Mouse (Mus musculus) embryo, embryonic 10 days (tissue): ENCODE data around the gene Rprd2.
"Not testable (repeated sequence)": the region's sequence is repeated elsewhere in the genome, so short reads cannot be mapped to it uniquely, and the experiment has no call there.

Experiments used
- DNase-seq: peaks from one replicate; pipeline ENCODE4 v3.0.0-alpha.2; 2015; ENCODE audit warnings: low spot score

Gene Rprd2

DNA sequence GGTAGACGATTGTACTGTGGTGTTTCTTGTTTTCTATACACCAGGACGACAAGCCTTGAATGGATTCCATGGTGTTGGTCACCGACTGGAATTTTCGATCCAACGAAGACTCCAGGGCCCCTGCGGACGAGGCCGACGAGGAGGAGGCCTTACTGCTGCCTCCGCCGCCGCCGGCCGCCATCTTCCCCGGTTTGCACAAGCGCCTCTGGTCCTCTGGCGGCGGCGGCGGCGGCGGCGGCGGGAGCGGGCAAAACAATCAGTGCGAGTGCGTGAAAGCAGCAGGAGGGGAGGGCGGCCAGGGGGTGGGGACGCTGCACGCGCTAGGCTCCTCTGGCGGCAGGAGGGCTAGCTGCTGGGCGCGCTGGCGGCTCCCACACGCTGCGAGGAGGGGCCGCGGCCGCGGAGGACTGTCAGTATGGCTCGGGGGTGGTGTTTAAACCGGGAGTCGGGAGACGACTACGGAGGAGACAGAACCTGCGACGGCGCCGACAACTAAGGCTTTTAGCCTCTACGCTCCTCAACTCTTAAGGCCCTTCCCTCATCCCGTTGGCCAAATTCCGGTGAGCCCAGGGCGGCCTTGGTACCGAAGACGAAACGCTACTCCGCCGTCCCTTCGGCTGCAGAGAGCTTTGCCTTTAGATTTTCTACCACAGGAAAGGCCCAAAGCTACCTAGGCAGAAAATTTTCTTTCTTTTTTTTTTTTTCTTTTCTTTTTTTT lies at the start of gene Rprd2:
Rprd2 (minus strand) TSS at position 293 of the 718 bp plus-strand sequence.
- DNase-seq, result peak; percentile 78

DNA sequence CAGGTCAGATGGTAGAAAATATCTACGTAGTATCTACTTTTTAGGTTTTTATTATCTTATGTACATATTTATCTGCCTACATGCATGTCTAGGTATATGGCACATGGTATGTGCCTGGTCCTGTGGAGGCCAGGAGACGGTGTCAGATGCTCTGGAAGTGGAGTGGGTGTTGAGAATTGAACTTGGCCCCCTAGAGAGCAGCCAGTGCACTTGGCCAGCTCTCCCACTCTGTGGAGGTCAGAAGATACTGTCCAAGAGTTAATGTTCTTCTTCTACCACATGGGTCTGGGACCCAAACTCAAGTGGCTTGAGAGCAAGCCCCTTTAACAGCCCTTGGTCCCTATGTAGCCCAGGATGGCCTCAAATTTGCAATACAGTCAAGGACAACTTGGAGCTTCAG lies 48.7 kb upstream of the Rprd2 start:
- DNase-seq, result no peak

GRCm38 (mm10) chr3:95866071-95866470 lies 47.4 kb upstream of the Rprd2 start:
- DNase-seq, result no peak

- no peak for DNase-seq
These were observed 46.9 kb upstream of the Rprd2 start for GRCm38 (mm10) chr3:95865571-95865970.

GRCm38 (mm10) chr3:95865050-95865449 lies 46.4 kb upstream of the Rprd2 start:
- no peak for DNase-seq

- DNase-seq, result no peak
These were observed 44.9 kb upstream of the Rprd2 start for GRCm38 (mm10) chr3:95863578-95863977.

- DNase-seq, result peak; percentile 84
These were observed 43.1 kb upstream of the Rprd2 start for GRCm38 (mm10) chr3:95861796-95862195.

DNA sequence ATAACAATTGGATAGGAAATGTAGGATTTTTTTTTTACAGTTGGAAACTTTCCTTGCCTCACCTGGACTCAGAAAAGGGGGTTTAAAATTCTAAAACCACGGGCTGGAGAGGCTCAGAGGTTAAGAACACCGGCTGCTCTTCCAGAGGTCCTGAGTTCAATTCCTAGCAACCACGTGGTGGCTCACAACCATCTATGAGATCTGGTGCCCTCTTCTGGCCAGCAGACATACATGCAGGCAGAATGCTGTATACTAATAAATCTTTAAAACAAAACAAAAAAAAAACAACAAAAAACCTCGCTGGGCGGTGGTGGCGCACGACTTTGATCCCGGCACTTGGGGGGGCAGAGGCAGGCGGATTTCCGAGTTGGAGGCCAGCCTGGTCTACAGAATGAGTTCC lies 42.6 kb upstream of the Rprd2 start:
- DNase-seq, result peak; percentile 16

DNA sequence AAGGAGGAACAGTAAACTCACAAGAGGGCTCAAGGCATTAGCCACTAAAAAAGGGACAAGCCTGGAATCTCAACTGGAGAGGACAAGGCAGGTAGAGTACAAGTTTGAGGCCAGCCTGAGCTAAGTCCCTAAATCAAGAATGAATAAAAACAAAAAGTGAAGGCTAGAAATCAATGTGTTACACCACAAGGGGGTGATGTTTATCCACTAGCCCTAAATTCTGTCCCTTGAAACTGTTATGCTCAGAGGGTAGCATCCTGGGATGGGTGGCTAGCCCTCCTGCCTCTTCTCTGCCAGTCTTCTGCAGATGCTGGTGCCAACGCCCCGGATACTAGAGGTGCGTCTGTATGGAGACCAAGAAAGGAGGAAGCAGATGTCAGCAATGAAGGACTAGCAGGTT lies 41.7 kb upstream of the Rprd2 start:
- DNase-seq, result peak; percentile 20

- not testable (repeated sequence) for DNase-seq
These were observed 39.6 kb upstream of the Rprd2 start for GRCm38 (mm10) chr3:95858278-95858677.

DNA sequence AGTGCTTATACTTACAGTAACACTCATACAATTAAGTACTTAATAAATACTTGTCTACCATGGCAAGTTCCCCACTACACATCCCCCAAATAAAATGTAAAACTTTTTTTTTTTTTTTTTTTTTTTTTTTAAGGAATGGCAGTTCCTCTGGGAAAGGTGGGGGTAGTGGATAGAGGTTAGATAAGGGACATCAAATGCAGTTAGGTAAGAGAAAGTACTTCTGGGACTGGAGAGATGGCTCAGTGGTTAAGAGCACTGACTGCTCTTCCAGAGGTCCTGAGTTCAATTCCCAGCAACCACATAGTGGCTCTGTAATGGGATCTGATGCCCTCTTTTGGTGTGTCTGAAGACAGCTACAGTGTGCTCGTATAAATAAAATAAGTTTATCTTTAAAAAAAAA lies 38.4 kb upstream of the Rprd2 start:
- not testable (repeated sequence) for DNase-seq

GRCm38 (mm10) chr3:95856115-95856514 lies 37.5 kb upstream of the Rprd2 start:
- peak; percentile 30 for DNase-seq

DNA sequence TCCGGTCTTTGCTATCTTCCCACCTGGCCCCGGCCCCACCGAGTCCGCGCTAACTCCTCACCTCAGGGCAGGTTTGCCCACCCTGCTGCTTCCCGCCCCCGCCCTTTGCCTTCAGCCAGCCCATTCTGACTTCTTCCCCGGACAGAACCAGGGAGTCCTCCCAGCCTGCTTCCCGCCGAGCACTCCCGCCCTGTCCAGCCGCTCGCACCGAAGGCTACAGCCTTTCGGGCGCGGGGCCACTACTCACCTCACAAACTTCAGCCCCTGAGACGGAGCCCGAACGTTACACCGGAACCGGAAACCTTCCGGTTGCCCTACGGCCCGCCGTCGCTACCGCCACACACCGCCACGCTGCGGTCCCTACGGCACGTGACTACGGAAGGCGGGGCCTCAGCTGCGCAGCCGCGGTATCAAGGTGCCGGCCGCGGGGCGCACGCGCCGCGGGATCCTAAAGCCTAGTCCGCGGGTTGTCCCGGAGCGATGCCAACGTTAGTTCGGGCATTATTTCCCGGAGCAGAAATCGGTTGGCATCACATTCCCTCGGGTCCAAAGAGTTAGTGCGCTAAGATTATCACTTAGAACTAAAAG lies 36.9 kb upstream of the Rprd2 start, which contains the start of gene Prpf3:
Prpf3 (minus strand) TSS at position 384 of the 588 bp plus-strand sequence.
- DNase-seq, result peak; percentile 98

GRCm38 (mm10) chr3:95851317-95851716 lies 32.7 kb upstream of the Rprd2 start:
- no peak for DNase-seq

DNA sequence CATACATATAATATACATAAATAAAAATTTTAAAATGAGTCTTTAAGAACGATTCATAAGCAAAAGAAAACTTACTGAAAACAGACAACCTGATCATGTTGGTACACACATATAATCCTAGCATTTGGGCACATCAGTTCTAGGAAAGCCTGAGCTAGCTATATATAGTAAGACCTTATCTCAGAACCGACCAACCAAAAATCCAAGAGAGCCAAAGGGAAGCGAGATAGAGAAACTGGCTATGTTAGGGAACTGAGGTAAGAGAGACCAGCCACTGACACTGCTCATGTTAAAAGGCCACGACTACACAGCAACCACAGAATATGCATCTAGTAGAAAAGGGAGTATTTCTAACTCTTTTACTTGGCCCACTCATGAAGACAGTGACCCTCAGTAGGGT lies 31.9 kb upstream of the Rprd2 start:
- no peak for DNase-seq

GRCm38 (mm10) chr3:95842503-95843214 lies 24.0 kb upstream of the Rprd2 start:
- DNase-seq, result peak; percentile 12

- DNase-seq, result no peak
These were observed 20.6 kb upstream of the Rprd2 start for GRCm38 (mm10) chr3:95839250-95839649.

GRCm38 (mm10) chr3:95829053-95829452 lies 10.4 kb upstream of the Rprd2 start:
- no peak for DNase-seq

DNA sequence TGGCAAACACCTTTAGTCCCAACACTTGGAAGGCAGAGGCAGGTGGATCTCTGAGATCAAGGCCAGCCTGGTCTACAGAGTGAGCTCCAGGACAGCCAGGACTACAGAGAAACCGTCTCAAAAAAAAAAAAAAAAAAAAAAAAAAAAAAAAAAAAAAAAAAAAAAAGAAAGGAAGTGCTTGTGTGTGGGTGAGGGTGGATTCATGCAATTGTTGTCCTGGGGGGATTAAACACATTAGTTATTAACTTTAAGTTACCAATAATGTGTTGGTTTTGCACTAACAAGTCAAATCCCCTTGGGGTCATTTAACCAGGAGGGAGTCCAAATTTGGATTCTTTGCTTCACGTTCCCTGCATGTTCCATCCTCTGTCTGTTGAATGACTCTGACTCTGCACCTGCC lies 7.6 kb upstream of the Rprd2 start:
- no peak for DNase-seq

- no peak for DNase-seq
These were observed 1.7 kb upstream of the Rprd2 start for GRCm38 (mm10) chr3:95820046-95821010.

DNA sequence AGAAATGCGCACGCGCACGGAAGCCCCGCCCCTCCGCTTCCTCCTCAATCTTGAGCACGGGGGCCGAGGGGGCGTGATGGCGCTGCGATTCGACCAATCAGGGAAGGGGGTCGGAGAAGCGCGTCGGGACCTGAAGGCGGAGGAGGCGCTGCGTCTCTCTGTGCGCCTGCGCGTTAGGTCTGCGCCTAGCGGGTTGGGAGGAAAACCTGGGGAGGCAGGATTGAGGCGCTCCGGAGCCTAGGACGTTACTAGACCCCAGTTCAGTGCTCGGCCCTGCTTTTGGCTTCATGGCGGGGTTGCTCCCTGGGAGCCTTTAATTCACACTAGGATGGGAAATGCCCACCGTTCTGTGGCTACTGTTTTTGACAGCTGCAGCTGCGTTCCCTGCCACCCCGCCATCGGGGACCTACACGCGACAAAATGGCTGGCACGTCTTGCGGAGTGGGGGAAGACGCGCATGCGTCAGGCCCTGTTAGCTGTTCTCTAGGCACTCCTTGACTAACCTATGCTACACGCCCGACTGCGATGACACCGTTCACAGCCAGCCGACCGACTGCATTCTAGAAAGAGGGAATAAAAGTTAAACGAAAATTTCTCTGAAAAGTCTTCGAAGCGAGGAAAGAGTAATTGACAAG lies 805 bp upstream of the Rprd2 start:
- DNase-seq, result peak; percentile 100
